Mouse (Mus musculus): ENCODE data around the gene Tns4.

GRCm38 (mm10) chr11:99063406-99064131, 25.5 kb downstream of the Tns4 start:
- no peak for TF ChIP-seq EP300 (IDR thresholded peaks at IDR 0.05; ENCODE audit: low read depth)
- no peak for TF ChIP-seq CTCF (IDR thresholded peaks at IDR 0.05; ENCODE audit: low read depth)
